Mouse (Mus musculus) midbrain, embryonic 15.5 days (tissue): Measurements from ENCODE around the gene Xlr5c. TPM values are rescaled to one million over a fixed set of nuclear protein-coding genes. Genes with fewer than 3 reads are reported as not detected.

Experiments used
- polyA plus RNA-seq: library from polyadenylated mRNA; unstranded; fragments of >200 nt; fragmentation: Nextera tagmentation; extraction: Ambion mirVana; gene quantifications from 2 replicates; pipeline ENCODE4 v1.2.1, GENCODE M21; 2015

Xlr5c gene
- polyA plus RNA-seq, 1 experiment from 2014 or later: not detected

Other genes starting within 250 kb of the Xlr5c start
- gene Pnma3, start 228.2 kb downstream of the Xlr5c start, polyA plus RNA-seq: 4.9 and 5.0 TPM in 2 replicates
- 0.88 and 1.6 TPM in 2 replicates for gene Xlr4a, start 210.5 kb downstream of the Xlr5c start, polyA plus RNA-seq
- gene Xlr3a, start 195.9 kb downstream of the Xlr5c start, polyA plus RNA-seq: 5.5 and 7.2 TPM in 2 replicates
- 2.0 and 2.4 TPM in 2 replicates for gene Gm14685, start 175.9 kb downstream of the Xlr5c start, polyA plus RNA-seq
- not detected in 2 replicates for gene Xlr5b, start 144.2 kb downstream of the Xlr5c start, polyA plus RNA-seq
- 0.87 and 1.5 TPM in 2 replicates for gene DXBay18, start 143.5 kb downstream of the Xlr5c start, polyA plus RNA-seq
- gene Spin2d, start 116.0 kb downstream of the Xlr5c start, polyA plus RNA-seq: not detected in 2 replicates
- 17.2 and 18.1 TPM in 2 replicates for gene Xlr3b, start 100.8 kb downstream of the Xlr5c start, polyA plus RNA-seq
- gene Xlr4b, start 78.6 kb downstream of the Xlr5c start, polyA plus RNA-seq: 0.57 and 1.4 TPM in 2 replicates
- 33.6 and 33.8 TPM in 2 replicates for gene F8a, start 64.7 kb downstream of the Xlr5c start, polyA plus RNA-seq
- 0.32 and 0.43 TPM in 2 replicates for gene Xlr4c, start 49.8 kb downstream of the Xlr5c start, polyA plus RNA-seq
- gene Xlr3c, start 27.6 kb downstream of the Xlr5c start, polyA plus RNA-seq: 0.13 TPM in 2 replicates
- gene Xlr5a, start within 50 bp of the Xlr5c start, polyA plus RNA-seq: not detected in 2 replicates
- gene Gm45015, start 43.9 kb upstream of the Xlr5c start, polyA plus RNA-seq: not detected in 2 replicates
- gene Zfp275, start 49.6 kb upstream of the Xlr5c start, polyA plus RNA-seq: 10.3 and 10.5 TPM in 2 replicates
- gene Gm18336, start 105.8 kb upstream of the Xlr5c start, polyA plus RNA-seq: not detected in 2 replicates
- gene Zfp92, start 118.1 kb upstream of the Xlr5c start, polyA plus RNA-seq: 1.3 and 1.6 TPM in 2 replicates
- gene Trex2, start 142.4 kb upstream of the Xlr5c start, polyA plus RNA-seq: not detected in 2 replicates
- gene Haus7, start 166.1 kb upstream of the Xlr5c start, polyA plus RNA-seq: 75.5 and 76.1 TPM in 2 replicates
- 22.9 and 24.3 TPM in 2 replicates for gene Bgn, start 190.6 kb upstream of the Xlr5c start, polyA plus RNA-seq
- gene Atp2b3, start 210.1 kb upstream of the Xlr5c start, polyA plus RNA-seq: 5.9 and 7.0 TPM in 2 replicates